Mouse (Mus musculus) hindbrain, embryonic 11.5 days (tissue): ENCODE results near the gene Zfp146. TPM values are rescaled to one million over a fixed set of nuclear protein-coding genes. Genes with fewer than 3 reads are reported as not detected.
"Not testable (repeated sequence)": the region's sequence is repeated elsewhere in the genome, so short reads cannot be mapped to it uniquely, and the experiment has no call there.

Experiments
- ATAC-seq: fragments of 200-750 bp; cut with Nextera tagmentation; 2 replicates; pipeline ENCODE4 v1.8.0; 2017; ENCODE audit warnings: mild to moderate bottlenecking, moderate TSS enrichment, moderate library complexity; ENCODE audit not compliant: low FRiP score
- DNase-seq: peaks from one replicate; pipeline ENCODE4 v3.0.0-alpha.2; 2015; ENCODE audit warnings: low spot score
- H3K27ac ChIP-seq: fragments of 300-500 bp; sonication (generic); 2 replicates; pipeline ENCODE4 v1.5.1; 2014; ENCODE audit warnings: mild to moderate bottlenecking, low read depth, low read length
- H3K27me3 ChIP-seq: fragments of 300-500 bp; sonication (generic); 2 replicates; pipeline ENCODE4 v1.6.1; 2014; ENCODE audit warnings: mild to moderate bottlenecking, low read length, moderate library complexity, mixed read lengths; ENCODE audit not compliant: control insufficient read depth, insufficient read depth
- H3K36me3 ChIP-seq: fragments of 300-500 bp; sonication (generic); 2 replicates; pipeline ENCODE4 v1.6.1; 2014; ENCODE audit warnings: mild to moderate bottlenecking, low read length, moderate library complexity, mixed read lengths; ENCODE audit not compliant: control insufficient read depth, insufficient read depth
- H3K4me1 ChIP-seq: fragments of 300-500 bp; sonication (generic); replicated peaks from 2 replicates; pipeline ENCODE4 v1.6.1; 2014; ENCODE audit warnings: low read length, mixed read lengths; ENCODE audit not compliant: control insufficient read depth, insufficient read depth
- H3K4me2 ChIP-seq: fragments of 300-500 bp; sonication (generic); replicated peaks from 2 replicates; pipeline ENCODE4 v1.6.1; 2014; ENCODE audit warnings: mild to moderate bottlenecking, low read depth, low read length
- H3K4me3 ChIP-seq: fragments of 300-500 bp; sonication (generic); 2 replicates; pipeline ENCODE4 v1.5.1; 2014; ENCODE audit warnings: low read depth, low read length
- H3K9ac ChIP-seq: fragments of 300-500 bp; sonication (generic); 2 replicates; pipeline ENCODE4 v1.6.1; 2014; ENCODE audit warnings: low read depth, low read length
- H3K9me3 ChIP-seq: fragments of 300-500 bp; sonication (generic); 2 replicates; pipeline ENCODE4 v1.6.1; 2016; ENCODE audit warnings: low read length; ENCODE audit not compliant: control insufficient read depth
- WGBS: fragments of 180-500 bp; shearing (Covaris S2); extraction: QIAGEN DNeasy Blood & Tissue Kit; methylation state at CpG from one replicate; pipeline ENCODE4 v1.1.7; 2014; 5-methylcytosine and 5-hydroxymethylcytosine counted together
- polyA plus RNA-seq: library from polyadenylated mRNA; unstranded; fragments of >200 nt; fragmentation: Nextera tagmentation; extraction: Ambion mirVana; gene quantifications from 2 replicates; pipeline ENCODE4 v1.2.1, GENCODE M21; 2014

Gene Zfp146
- polyA plus RNA-seq, 1 experiment from 2014 or later: 26.1 TPM

GRCm38 (mm10) chr7:30202895-30203690 is 33.5 kb upstream of the Zfp146 start:
- Histone ChIP-seq H3K9me3 (no peaks in the 10 kb centered on the region), H3K4me2 (no peak overlapping the region), H3K27me3 (no peaks in the 10 kb centered on the region), H3K9ac (no peak overlapping the region), H3K27ac (no peak overlapping the region), H3K4me3 (no peak overlapping the region), H3K36me3 (no peaks in the 10 kb centered on the region), H3K4me1 (no peaks in the 10 kb centered on the region; the same call in 1 of the 2 replicates)
- WGBS: 84% methylated on average over 11 of the region's 11 CpGs
- DNase-seq: no peak
- ATAC-seq: no peak

- ATAC-seq, H3K36me3 ChIP-seq, H3K27ac ChIP-seq, H3K4me1 ChIP-seq, H3K9ac ChIP-seq, H3K9me3 ChIP-seq, DNase-seq, H3K27me3 ChIP-seq, H3K4me3 ChIP-seq, H3K4me2 ChIP-seq: not testable (repeated sequence)
- 94% methylated on average over 5 of the region's 5 CpGs for WGBS
Observed at GRCm38 (mm10) chr7:30200661-30201060, 31.1 kb upstream of the Zfp146 start.

GRCm38 (mm10) chr7:30200200-30200599 is 30.6 kb upstream of the Zfp146 start:
- H3K27me3 ChIP-seq: no peaks in the 10 kb centered on the region
- H3K4me1 ChIP-seq: no peaks in the 10 kb centered on the region; the same call in 1 of the 2 replicates
- H3K4me2 ChIP-seq: no peak overlapping the region
- no peaks in the 10 kb centered on the region for H3K36me3 ChIP-seq
- no peak overlapping the region for H3K4me3 ChIP-seq
- ATAC-seq (no peak), DNase-seq (no peak)
- no peaks in the 10 kb centered on the region for H3K9me3 ChIP-seq
- H3K9ac ChIP-seq: no peak overlapping the region
- no peak overlapping the region for H3K27ac ChIP-seq
- WGBS: 80% methylated on average over 5 of the region's 5 CpGs

GRCm38 (mm10) chr7:30199498-30200139 is 30.1 kb upstream of the Zfp146 start:
- ATAC-seq: no peak
- H3K4me3 ChIP-seq: no peak overlapping the region

GRCm38 (mm10) chr7:30198481-30198971 is 29.0 kb upstream of the Zfp146 start, which contains the start of gene Capns1:
Capns1 (minus strand) TSS chr7:30198811.
- Histone ChIP-seq H3K27me3 (no peaks in the 10 kb centered on the region), H3K27ac (no peak within 1 kb of the TSS), H3K4me2 (no peak within 1 kb of the TSS), H3K9me3 (no peaks in the 10 kb centered on the region), H3K4me1 (no peaks in the 10 kb centered on the region; the same call in 1 of the 2 replicates), H3K9ac (no peak within 1 kb of the TSS), H3K4me3 (no peak within 1 kb of the TSS), H3K36me3 (no peaks in the 10 kb centered on the region)
- WGBS: 12% methylated on average over 8 of the region's 8 CpGs
- ATAC-seq (no peak), DNase-seq (peak; percentile 85)

More at GRCm38 (mm10) chr7:30199498-30200139, 30.1 kb upstream of the Zfp146 start:
- no peaks in the 10 kb centered on the region for H3K36me3 ChIP-seq
- H3K9me3 ChIP-seq: no peaks in the 10 kb centered on the region
- 81% methylated on average over 18 of the region's 18 CpGs for WGBS
- DNase-seq: no peak
- H3K27ac ChIP-seq: no peak overlapping the region
- H3K4me2 ChIP-seq: no peak overlapping the region
- no peak overlapping the region for H3K9ac ChIP-seq
- H3K4me1 ChIP-seq: no peaks in the 10 kb centered on the region; the same call in 1 of the 2 replicates
- H3K27me3 ChIP-seq: no peaks in the 10 kb centered on the region

GRCm38 (mm10) chr7:30197592-30198129 is 28.1 kb upstream of the Zfp146 start:
- Histone ChIP-seq H3K4me1 (peaks cover 2% of the 10 kb centered on the region; the same call in 1 of the 2 replicates), H3K9me3 (no peaks in the 10 kb centered on the region), H3K27ac (no peak overlapping the region), H3K36me3 (no peaks in the 10 kb centered on the region), H3K4me2 (no peak overlapping the region), H3K4me3 (no peak overlapping the region), H3K9ac (no peak overlapping the region), H3K27me3 (no peaks in the 10 kb centered on the region)
- 68% methylated on average over 5 of the region's 5 CpGs for WGBS
- DNase-seq (no peak), ATAC-seq (no peak)

- Histone ChIP-seq H3K27me3 (no peaks in the 10 kb centered on the region), H3K4me2 (no peak overlapping the region), H3K36me3 (no peaks in the 10 kb centered on the region), H3K4me3 (no peak overlapping the region), H3K9me3 (no peaks in the 10 kb centered on the region), H3K4me1 (peaks cover 2% of the 10 kb centered on the region; the same call in 1 of the 2 replicates), H3K27ac (no peak overlapping the region), H3K9ac (no peak overlapping the region)
- DNase-seq (no peak), ATAC-seq (no peak)
- WGBS: 88% methylated on average over 6 of the region's 6 CpGs
Observed at GRCm38 (mm10) chr7:30196171-30196570, 26.6 kb upstream of the Zfp146 start.

- no peak overlapping the region for H3K9ac ChIP-seq
Observed at GRCm38 (mm10) chr7:30195461-30195860, 25.9 kb upstream of the Zfp146 start.

More at GRCm38 (mm10) chr7:30195461-30195860, 25.9 kb upstream of the Zfp146 start:
- no peaks in the 10 kb centered on the region for H3K36me3 ChIP-seq
- no peak overlapping the region for H3K4me2 ChIP-seq
- no peak overlapping the region for H3K4me3 ChIP-seq
- DNase-seq (no peak), ATAC-seq (no peak)
- 79% methylated on average over 6 of the region's 6 CpGs for WGBS
- peaks cover 2% of the 10 kb centered on the region; the same call in 1 of the 2 replicates for H3K4me1 ChIP-seq
- no peak overlapping the region for H3K27ac ChIP-seq
- H3K27me3 ChIP-seq: no peaks in the 10 kb centered on the region
- no peaks in the 10 kb centered on the region for H3K9me3 ChIP-seq
